Mouse (Mus musculus) CD4-positive naive resting alpha-beta T cell, adult 76 days (primary cell): ENCODE measurements around the gene Oscp1. TPM values are rescaled to one million over a fixed set of nuclear protein-coding genes. Genes with fewer than 3 reads are reported as not detected.

Experiments
- total RNA-seq: library from RNA; stranded (reverse); gene quantifications from one replicate; pipeline ENCODE4 v1.2.4, GENCODE M21; 2023

Oscp1 gene
- total RNA-seq, result 0.56 TPM

DNA sequence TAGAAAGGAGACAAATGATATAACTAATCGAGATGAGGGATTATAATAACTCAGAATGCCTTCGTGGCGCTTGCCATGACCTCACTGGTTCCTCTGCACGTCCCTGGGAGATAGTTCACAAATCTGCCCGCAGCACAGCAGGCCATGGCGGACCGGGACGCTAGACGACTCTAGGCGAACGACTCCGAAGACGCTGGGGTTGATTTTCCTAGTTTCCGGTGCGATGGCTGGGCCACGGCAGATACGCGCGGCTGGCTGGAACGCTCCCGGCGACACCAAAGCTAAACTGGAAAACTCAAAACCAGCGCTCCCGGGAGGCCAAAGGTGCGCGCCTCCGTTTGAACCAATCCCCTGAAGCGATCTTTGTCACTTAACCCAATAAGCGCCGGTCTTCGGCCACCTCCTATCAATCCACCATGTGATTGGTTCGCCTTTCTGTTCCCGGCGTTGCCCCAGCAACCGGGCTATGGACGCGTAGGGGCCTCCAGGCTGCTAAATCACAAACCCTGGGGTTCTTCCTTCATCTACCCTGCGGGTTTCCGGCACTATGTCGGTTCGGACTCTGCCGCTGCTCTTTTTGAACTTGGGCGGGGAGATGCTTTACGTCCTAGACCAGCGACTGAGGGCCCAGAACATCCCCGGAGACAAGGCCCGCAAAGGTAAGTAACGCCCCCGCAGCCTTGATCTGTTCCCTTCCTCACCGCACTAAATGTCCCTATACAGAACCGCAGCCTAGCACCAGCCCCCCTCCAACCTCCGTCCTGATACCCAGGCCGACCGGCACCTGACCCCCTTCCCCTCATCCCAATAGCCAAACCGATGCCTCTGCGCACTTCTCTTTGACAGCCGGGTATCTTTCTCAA lies at the start of gene Oscp1:
Gene Oscp1 (plus strand): TSS at position 432 of the 863 bp plus-strand sequence.

DNA sequence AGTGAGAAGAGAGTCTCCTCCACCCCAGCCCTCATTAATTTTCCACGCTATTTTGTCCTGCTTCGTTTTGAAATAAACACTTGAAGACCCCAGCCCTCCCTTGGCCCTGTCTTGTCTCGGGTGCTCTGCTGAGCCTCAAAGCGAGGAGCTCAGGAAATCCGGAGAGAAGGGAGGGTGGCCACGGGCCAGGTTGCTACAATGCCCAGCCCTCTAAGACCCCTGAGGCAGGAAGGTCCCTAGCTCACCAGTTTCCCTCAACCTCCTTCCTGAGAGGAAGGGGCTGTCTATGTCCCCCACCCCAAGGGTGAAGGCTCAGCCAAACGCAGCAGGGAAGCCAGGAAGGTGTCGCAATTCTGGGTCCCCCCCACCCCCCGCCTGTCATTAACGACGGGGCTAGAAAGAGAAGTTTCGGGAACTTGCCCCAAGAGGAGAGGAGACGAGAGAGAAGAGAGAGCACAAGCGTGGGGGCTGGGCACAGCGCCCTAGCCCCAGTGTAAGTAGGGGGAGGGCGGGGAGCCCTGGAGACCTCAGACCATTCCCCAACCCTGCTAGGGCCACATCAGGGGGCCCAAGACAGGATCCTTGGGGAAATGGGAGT lies 34.0 kb upstream of the Oscp1 start, which contains the start of gene Csf3r:
Gene Csf3r (plus strand): TSS at position 248 of the 598 bp plus-strand sequence.

DNA sequence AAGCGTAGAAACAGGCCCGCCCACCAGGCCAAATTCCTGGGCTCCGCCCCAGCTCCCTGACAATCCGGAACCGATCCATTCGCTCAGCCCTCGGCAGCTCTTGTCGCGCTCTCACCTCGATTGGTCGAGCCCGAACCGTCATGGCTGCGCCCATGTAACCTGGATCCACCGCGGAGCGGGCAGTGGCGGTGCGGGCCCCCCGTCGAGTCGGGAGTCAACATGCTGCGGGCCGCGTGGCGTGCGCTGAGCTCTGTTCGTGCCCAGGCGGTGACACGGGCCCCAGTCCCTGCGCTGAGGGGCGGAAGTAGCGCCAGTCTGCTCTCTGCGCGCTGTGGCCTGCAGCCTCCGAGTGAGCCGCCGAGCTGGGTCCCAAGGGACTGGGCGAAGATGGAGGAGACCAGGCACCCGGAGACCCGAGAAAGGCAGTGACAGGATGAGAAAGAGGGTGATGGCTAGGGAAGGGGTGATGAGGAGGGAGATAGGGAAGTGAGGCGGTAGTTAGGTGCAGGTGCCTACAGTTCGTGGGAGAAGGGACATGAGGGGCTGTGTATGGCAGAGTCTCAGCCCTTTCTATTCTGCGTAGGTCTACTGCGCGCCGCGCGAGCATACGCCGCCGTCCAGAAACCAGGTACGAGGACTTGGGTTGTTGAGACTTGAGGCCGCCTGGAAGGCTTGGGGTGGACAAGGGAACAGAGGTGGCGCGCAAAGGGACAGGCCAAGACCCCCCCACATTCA lies 11.3 kb upstream of the Oscp1 start, which contains the start of gene Mrps15:
Gene Mrps15 (plus strand): TSS at position 75 of the 735 bp plus-strand sequence.

DNA sequence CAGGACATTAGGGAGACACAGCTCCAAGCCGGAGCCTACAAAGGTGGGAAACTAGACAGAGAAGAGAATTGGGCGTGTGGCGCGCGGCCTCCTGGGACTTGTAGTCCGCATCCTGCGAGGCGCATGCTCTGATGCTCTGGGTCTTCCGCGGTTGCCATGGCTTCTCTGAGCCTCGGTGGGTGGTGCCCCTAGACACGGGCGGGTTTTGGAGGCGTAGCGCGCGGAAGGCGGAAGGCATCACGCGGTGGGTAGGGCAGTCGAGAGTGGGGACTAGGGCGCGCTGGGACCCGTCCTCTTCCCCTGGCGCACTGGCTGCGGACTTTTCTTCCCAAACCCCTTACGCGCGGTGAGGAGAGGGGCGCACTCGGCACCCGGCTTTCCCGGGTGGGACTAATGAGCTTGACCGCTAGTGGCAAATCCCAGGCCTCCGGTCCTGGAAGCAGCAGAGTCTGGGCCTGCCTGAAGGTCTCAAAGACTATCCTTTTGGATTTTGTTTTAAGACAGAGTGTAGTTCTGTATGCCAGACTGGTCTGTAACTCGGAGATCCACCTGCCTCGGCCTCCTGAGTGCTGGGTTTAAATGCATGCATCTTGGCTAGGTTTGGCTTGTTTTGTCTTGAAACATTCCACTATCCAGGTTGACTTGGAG lies 38.2 kb downstream of the Oscp1 start, which contains the start of gene Lsm10:
Gene Lsm10 (plus strand): TSS at position 160 of the 648 bp plus-strand sequence.

DNA sequence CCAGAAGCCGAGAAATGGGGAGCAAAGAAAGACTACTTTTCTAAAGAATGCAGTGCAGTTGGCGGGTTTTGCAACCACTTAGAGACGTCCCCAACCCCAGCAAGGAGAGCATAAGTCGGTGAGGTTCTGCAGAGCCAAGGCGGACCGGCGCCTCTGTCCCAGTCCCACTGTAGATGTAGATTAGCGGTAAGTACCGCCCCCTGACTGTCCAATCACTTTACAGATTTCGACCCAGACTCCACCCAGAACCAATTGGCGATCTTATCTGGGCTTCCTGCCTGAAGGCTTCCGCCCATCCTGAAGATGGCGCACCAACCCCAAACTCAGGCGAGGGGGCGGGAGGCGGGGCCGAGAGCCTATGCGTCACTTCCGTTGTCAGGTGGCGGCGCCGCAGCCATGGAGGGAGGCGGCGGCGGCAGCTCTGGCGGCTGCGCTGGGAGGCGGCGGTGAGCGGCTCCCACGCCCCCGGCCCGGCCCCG lies 45.3 kb downstream of the Oscp1 start, which contains the start of gene Stk40:
Gene Stk40 (plus strand): TSS at position 368 of the 479 bp plus-strand sequence.

Other genes starting within 250 kb of the Oscp1 start
- gene Csf3r, start 34.0 kb upstream of the Oscp1 start, total RNA-seq, result 4.3 TPM
- gene Mrps15, start 11.6 kb upstream of the Oscp1 start, total RNA-seq, result 50.0 TPM
- 11.0 TPM for gene Lsm10, start 38.1 kb downstream of the Oscp1 start, total RNA-seq
- gene Stk40, start 45.4 kb downstream of the Oscp1 start, total RNA-seq, result 29.0 TPM
- gene Eva1b, start 89.2 kb downstream of the Oscp1 start, total RNA-seq, result 13.0 TPM
- gene Sh3d21, start 104.9 kb downstream of the Oscp1 start, total RNA-seq, result 1.3 TPM
- gene Thrap3, start 144.2 kb downstream of the Oscp1 start, total RNA-seq, result 708 TPM
- 51.6 TPM for gene Map7d1, start 197.8 kb downstream of the Oscp1 start, total RNA-seq
- gene Trappc3, start 203.8 kb downstream of the Oscp1 start, total RNA-seq, result 36.0 TPM
- gene Col8a2, start 228.2 kb downstream of the Oscp1 start, total RNA-seq, result not detected